Mouse (Mus musculus): ENCODE measurements around the gene Ranbp3. TPM values are rescaled to one million over a fixed set of nuclear protein-coding genes. Genes with fewer than 3 reads are reported as not detected.
A peak's percentile ranks its signal among the peaks of the same experiment; 100 is the strongest.

The Ranbp3 gene
- polyA plus RNA-seq, 1 experiment from 2014 or later = 105 TPM

GRCm38 (mm10) chr17:56651801-56652200 is 21.3 kb upstream of the Ranbp3 start:
- Histone ChIP-seq H3K4me1 (no peaks in the 10 kb centered on the region), H3K9me3 (no peaks in the 10 kb centered on the region), H3K9ac (no peak overlapping the region), H3K4me2 (no peak overlapping the region), H3K27ac (no peak overlapping the region), H3K27me3 (no peaks in the 10 kb centered on the region), H3K4me3 (no peak overlapping the region), H3K36me3 (no peaks in the 10 kb centered on the region)
- ATAC-seq (ENCODE audit: insufficient number of reproducible peaks, insufficient read depth, low FRiP score, low TSS enrichment, low read depth) = no peak
- 34% methylated on average over 10 of the region's 10 CpGs for WGBS

- Histone ChIP-seq H3K36me3 (no peaks in the 10 kb centered on the region), H3K4me1 (no peaks in the 10 kb centered on the region), H3K27me3 (no peaks in the 10 kb centered on the region), H3K9ac (no peak overlapping the region), H3K9me3 (no peaks in the 10 kb centered on the region), H3K27ac (no peak overlapping the region), H3K4me2 (no peak overlapping the region), H3K4me3 (no peak overlapping the region)
- WGBS = 76% methylated on average over 2 of the region's 2 CpGs
- no peak for ATAC-seq (ENCODE audit: insufficient number of reproducible peaks, insufficient read depth, low FRiP score, low TSS enrichment, low read depth)
These were observed 18.3 kb upstream of the Ranbp3 start for GRCm38 (mm10) chr17:56654771-56655170.

GRCm38 (mm10) chr17:56655311-56655710 is 17.8 kb upstream of the Ranbp3 start:
- Histone ChIP-seq H3K4me2 (no peak overlapping the region), H3K27me3 (no peaks in the 10 kb centered on the region), H3K4me3 (no peak overlapping the region), H3K27ac (no peak overlapping the region), H3K9me3 (no peaks in the 10 kb centered on the region), H3K36me3 (no peaks in the 10 kb centered on the region), H3K9ac (no peak overlapping the region), H3K4me1 (no peaks in the 10 kb centered on the region)
- ATAC-seq (ENCODE audit: insufficient number of reproducible peaks, insufficient read depth, low FRiP score, low TSS enrichment, low read depth) = no peak
- 82% methylated on average over 3 of the region's 3 CpGs for WGBS

- no peak overlapping the region for H3K9ac ChIP-seq
These were observed 16.9 kb upstream of the Ranbp3 start for GRCm38 (mm10) chr17:56656171-56656570.

GRCm38 (mm10) chr17:56663659-56664058 is 9.4 kb upstream of the Ranbp3 start:
- peak overlapping the region; percentile 15; the same call in 1 of the 2 replicates for H3K4me3 ChIP-seq
- 57% methylated on average over 3 of the region's 3 CpGs for WGBS

More at GRCm38 (mm10) chr17:56656171-56656570, 16.9 kb upstream of the Ranbp3 start:
- H3K4me1 ChIP-seq = no peaks in the 10 kb centered on the region
- H3K4me2 ChIP-seq = no peak overlapping the region
- H3K9me3 ChIP-seq = no peaks in the 10 kb centered on the region
- no peak overlapping the region for H3K27ac ChIP-seq
- no peak overlapping the region for H3K4me3 ChIP-seq
- ATAC-seq (ENCODE audit: insufficient number of reproducible peaks, insufficient read depth, low FRiP score, low TSS enrichment, low read depth) = no peak
- no peaks in the 10 kb centered on the region for H3K36me3 ChIP-seq
- 77% methylated on average over 6 of the region's 6 CpGs for WGBS
- H3K27me3 ChIP-seq = no peaks in the 10 kb centered on the region

GRCm38 (mm10) chr17:56664333-56664732 is 8.8 kb upstream of the Ranbp3 start:
- peak overlapping the region; percentile 15; the same call in 1 of the 2 replicates for H3K4me3 ChIP-seq
- 0 out of 2 replicates have a peak overlapping the region, but pooled peaks have one; percentile 55 for H3K9ac ChIP-seq

More at GRCm38 (mm10) chr17:56663659-56664058, 9.4 kb upstream of the Ranbp3 start:
- H3K4me1 ChIP-seq = peaks cover 15% of the 10 kb centered on the region; the same call in 1 of the 2 replicates
- H3K36me3 ChIP-seq = no peaks in the 10 kb centered on the region
- H3K27me3 ChIP-seq = peaks cover 15% of the 10 kb centered on the region
- 0 out of 2 replicates have a peak overlapping the region, but pooled peaks have one; percentile 55 for H3K9ac ChIP-seq
- ATAC-seq (ENCODE audit: insufficient number of reproducible peaks, insufficient read depth, low FRiP score, low TSS enrichment, low read depth) = no peak
- no peak overlapping the region for H3K27ac ChIP-seq
- H3K4me2 ChIP-seq = peak overlapping the region; percentile 41
- H3K9me3 ChIP-seq = no peaks in the 10 kb centered on the region

GRCm38 (mm10) chr17:56666384-56666783 is 6.7 kb upstream of the Ranbp3 start:
- WGBS = 87% methylated on average over 4 of the region's 4 CpGs

More at GRCm38 (mm10) chr17:56664333-56664732, 8.8 kb upstream of the Ranbp3 start:
- Histone ChIP-seq H3K27ac (no peak overlapping the region), H3K27me3 (peaks cover 15% of the 10 kb centered on the region), H3K4me2 (peak overlapping the region; percentile 41), H3K4me1 (peaks cover 15% of the 10 kb centered on the region; the same call in 1 of the 2 replicates), H3K36me3 (no peaks in the 10 kb centered on the region), H3K9me3 (no peaks in the 10 kb centered on the region)
- ATAC-seq (ENCODE audit: insufficient number of reproducible peaks, insufficient read depth, low FRiP score, low TSS enrichment, low read depth) = peak; percentile 48; the same call in 1 of the 2 replicates
- 4% methylated on average over 10 of the region's 10 CpGs for WGBS

GRCm38 (mm10) chr17:56667591-56667990 is 5.5 kb upstream of the Ranbp3 start:
- H3K36me3 ChIP-seq = no peaks in the 10 kb centered on the region
- ATAC-seq (ENCODE audit: insufficient number of reproducible peaks, insufficient read depth, low FRiP score, low TSS enrichment, low read depth) = no peak

More at GRCm38 (mm10) chr17:56666384-56666783, 6.7 kb upstream of the Ranbp3 start:
- H3K4me3 ChIP-seq = no peak overlapping the region
- no peaks in the 10 kb centered on the region for H3K36me3 ChIP-seq
- no peaks in the 10 kb centered on the region for H3K9me3 ChIP-seq
- no peak overlapping the region for H3K9ac ChIP-seq
- no peak for ATAC-seq (ENCODE audit: insufficient number of reproducible peaks, insufficient read depth, low FRiP score, low TSS enrichment, low read depth)
- no peak overlapping the region for H3K27ac ChIP-seq
- H3K27me3 ChIP-seq = peaks cover 15% of the 10 kb centered on the region
- peaks cover 15% of the 10 kb centered on the region; the same call in 1 of the 2 replicates for H3K4me1 ChIP-seq
- H3K4me2 ChIP-seq = no peak overlapping the region

GRCm38 (mm10) chr17:56668384-56669144 is 4.5 kb upstream of the Ranbp3 start:
- no peak for ATAC-seq (ENCODE audit: insufficient number of reproducible peaks, insufficient read depth, low FRiP score, low TSS enrichment, low read depth)
- Histone ChIP-seq H3K4me1 (peaks cover 18% of the 10 kb centered on the region; the same call in 1 of the 2 replicates), H3K9ac (peak overlapping the region; percentile 72), H3K27ac (no peak overlapping the region), H3K4me3 (peak overlapping the region; percentile 50), H3K9me3 (no peaks in the 10 kb centered on the region), H3K27me3 (peaks cover 15% of the 10 kb centered on the region), H3K36me3 (no peaks in the 10 kb centered on the region), H3K4me2 (peak overlapping the region; percentile 93)
- WGBS = 3% methylated on average over 31 of the region's 31 CpGs

More at GRCm38 (mm10) chr17:56667591-56667990, 5.5 kb upstream of the Ranbp3 start:
- Histone ChIP-seq H3K27me3 (peaks cover 15% of the 10 kb centered on the region), H3K4me2 (no peak overlapping the region), H3K9ac (no peak overlapping the region), H3K9me3 (no peaks in the 10 kb centered on the region), H3K27ac (no peak overlapping the region), H3K4me3 (no peak overlapping the region), H3K4me1 (peaks cover 18% of the 10 kb centered on the region; the same call in 1 of the 2 replicates)
- 65% methylated on average over 3 of the region's 3 CpGs for WGBS

- H3K4me3 ChIP-seq = no peak overlapping the region
- 86% methylated on average over 8 of the region's 8 CpGs for WGBS
- ATAC-seq (ENCODE audit: insufficient number of reproducible peaks, insufficient read depth, low FRiP score, low TSS enrichment, low read depth) = no peak
These were observed 3.3 kb upstream of the Ranbp3 start for GRCm38 (mm10) chr17:56669766-56670165.

GRCm38 (mm10) chr17:56673647-56674416 is 738 bp downstream of the Ranbp3 start:
- H3K27me3 ChIP-seq = no peaks in the 10 kb centered on the region
- 1% methylated on average over 25 of the region's 37 CpGs for WGBS
- peak; percentile 17 for ATAC-seq (ENCODE audit: insufficient number of reproducible peaks, insufficient read depth, low FRiP score, low TSS enrichment, low read depth)

More at GRCm38 (mm10) chr17:56669766-56670165, 3.3 kb upstream of the Ranbp3 start:
- Histone ChIP-seq H3K27me3 (peaks cover 15% of the 10 kb centered on the region), H3K36me3 (no peaks in the 10 kb centered on the region), H3K9me3 (no peaks in the 10 kb centered on the region), H3K27ac (no peak overlapping the region), H3K4me1 (peaks cover 14% of the 10 kb centered on the region), H3K9ac (no peak overlapping the region), H3K4me2 (no peak overlapping the region)

More at GRCm38 (mm10) chr17:56673647-56674416, 738 bp downstream of the Ranbp3 start:
- Histone ChIP-seq H3K36me3 (peaks cover 30% of the 10 kb centered on the region), H3K9ac (peak overlapping the region; percentile 91), H3K9me3 (no peaks in the 10 kb centered on the region), H3K4me1 (peaks cover 26% of the 10 kb centered on the region), H3K4me2 (peak overlapping the region; percentile 77), H3K4me3 (peak overlapping the region; percentile 69), H3K27ac (peak overlapping the region; percentile 89)
